Mouse (Mus musculus): Measurements from ENCODE around the gene Cradd. TPM values are rescaled to one million over a fixed set of nuclear protein-coding genes. Genes with fewer than 3 reads are reported as not detected.

Cradd gene
- total RNA-seq, 1 experiment from 2014 or later = 19.1 TPM

GRCm38 (mm10) chr10:95153224-95153623, 170.7 kb downstream of the Cradd start:
- DNase-seq = no peak

DNA sequence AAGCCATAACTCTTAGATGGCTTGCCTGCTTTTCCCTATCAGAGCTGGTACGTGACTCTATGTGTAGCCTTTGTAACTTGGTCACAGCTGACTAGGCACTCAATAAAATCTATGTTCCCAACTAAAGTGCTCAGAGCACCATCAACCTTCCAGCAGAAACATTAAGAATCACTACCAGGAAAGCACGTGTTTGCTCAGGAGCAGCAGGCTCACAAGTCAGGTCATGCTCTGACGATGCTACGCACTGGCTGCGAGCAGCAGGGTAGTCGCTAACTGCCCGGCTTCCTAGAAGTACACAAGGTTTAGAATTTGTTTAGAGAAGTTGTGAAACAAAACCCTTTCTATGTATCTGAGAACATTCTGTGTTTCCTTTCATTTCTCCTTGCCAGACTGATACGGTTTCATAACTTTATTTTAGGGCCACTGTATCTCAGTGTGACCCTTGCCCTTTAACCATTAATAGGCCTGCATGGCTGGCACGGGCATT, 171.4 kb downstream of the Cradd start:
- DNase-seq = no peak

GRCm38 (mm10) chr10:95151012-95151768, 172.7 kb downstream of the Cradd start:
- DNase-seq = no peak

DNA sequence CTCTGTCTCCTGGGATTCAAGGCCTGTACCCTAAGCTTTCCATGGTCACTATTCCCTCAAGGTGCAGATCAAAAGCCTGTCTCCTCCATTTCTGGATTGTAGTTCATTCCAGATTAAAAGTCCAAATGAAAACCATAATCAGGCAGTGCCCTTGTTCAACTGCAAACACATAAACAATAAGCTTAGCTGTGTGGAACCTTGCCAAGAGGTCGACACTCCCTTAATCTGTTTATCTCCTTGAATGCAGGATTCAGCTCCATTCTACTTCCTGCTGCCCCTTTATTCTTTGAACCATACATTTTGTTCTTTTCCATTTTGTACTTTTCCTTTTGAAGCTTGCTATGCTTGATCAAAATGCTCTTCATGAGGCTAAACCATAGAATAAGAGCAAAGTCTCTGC, 174.3 kb downstream of the Cradd start:
- no peak for DNase-seq

DNA sequence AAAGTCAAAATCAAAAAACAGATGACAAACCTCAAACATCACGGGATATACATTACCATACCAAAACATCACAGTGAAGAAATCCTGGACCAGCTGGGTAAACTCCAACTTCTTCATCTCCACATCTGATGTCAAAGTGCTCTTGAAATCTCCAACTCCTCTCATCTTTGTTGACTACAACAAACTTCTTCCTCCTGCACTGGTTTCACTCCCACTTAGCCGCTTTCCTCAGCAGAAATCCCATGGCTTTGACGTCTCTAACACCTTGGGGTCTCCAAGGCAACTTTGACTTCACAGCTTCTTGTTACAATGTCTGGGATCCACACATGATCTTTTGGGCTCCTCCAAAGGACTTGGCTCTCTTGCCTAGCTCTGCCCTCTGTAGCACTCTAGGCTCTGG, 175.3 kb downstream of the Cradd start:
- no peak for DNase-seq

GRCm38 (mm10) chr10:95147136-95147901, 176.6 kb downstream of the Cradd start:
- no peak for DNase-seq

DNA sequence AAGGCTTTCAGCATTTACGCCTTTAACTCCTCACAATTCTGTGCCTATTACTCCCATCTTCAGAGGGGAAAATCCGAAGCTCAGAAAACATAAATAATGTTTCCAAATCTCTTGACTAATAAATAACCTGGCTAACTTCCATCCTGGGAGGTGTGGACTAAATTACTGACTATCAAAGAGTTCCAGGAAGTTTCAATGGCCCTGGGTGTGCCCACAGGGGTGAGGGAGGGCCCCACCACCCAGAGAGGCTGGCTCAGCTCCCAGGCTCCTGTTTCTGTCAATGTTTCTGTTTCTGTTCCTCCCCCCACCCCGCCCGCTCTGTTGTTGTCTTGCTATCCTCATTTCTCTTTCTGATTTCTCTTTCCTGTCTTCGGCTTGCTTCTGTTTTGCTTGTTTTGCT, 177.4 kb downstream of the Cradd start:
- peak; percentile 19 for DNase-seq

DNA sequence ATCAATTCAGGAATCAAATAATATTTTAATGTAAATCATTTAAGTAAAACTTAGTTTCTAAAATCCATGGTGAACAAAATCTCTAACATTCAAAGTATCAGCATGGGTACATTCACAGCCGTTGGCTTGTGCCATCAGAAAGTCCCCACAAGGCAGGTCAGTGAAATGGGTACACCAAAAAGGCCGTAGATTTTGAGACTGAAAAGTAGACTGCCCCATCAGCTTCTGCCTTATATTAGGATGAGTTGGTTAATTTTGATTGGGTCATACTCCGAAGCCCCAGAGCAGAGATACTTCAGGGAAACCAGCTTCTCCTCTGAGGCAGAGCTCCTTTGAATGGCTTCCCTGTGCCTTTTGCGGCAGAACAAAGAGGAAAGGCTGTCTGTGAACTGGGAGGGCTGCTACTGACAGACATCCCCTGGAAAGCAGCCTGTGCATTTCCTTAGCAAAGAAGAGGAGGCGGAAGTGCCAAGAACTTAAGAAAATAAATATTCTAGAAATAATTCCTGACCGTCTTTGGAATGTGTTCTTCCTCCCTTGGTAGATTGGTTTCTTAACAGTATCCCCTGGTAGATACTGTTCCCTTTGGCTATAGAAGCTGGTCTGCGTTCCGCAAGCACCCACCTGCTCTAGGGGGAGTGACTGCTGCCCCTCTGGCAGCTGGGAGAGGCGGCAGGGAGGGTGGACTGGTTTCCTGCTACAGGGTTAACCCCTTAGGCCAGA, 178.6 kb downstream of the Cradd start:
- no peak for DNase-seq

GRCm38 (mm10) chr10:95144414-95145130, 179.4 kb downstream of the Cradd start:
- no peak for DNase-seq

DNA sequence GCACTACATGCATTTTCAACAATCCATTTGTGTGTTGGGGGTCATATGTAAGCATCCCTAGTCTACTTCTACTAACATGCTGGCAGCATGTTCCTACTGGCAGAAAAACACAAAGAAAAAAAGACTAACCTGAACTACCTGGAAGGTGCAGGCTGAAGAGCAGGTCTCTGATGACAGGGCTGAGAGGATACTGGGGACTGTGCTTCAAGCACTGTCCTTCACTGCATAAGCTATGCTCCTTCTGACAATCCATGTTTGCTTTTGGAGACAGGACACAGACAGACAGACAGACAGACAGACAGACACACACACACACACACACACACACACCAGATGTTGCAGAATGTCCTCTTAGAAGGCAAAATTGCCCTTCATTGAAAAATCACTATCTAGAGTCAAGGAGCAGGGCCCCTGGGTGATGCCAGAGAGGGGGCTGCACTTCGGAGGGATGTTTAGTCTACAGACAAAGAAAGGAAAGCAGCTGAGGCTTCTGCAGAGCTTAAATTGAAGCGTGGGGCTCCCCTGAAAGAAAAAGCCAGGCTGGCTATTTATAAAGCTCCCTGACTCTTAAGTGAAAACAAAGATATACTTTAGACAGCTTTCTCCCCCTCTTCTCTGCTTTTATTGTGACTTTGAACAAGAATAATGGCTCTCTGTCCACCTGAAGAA, 180.4 kb downstream of the Cradd start:
- DNase-seq = no peak

DNA sequence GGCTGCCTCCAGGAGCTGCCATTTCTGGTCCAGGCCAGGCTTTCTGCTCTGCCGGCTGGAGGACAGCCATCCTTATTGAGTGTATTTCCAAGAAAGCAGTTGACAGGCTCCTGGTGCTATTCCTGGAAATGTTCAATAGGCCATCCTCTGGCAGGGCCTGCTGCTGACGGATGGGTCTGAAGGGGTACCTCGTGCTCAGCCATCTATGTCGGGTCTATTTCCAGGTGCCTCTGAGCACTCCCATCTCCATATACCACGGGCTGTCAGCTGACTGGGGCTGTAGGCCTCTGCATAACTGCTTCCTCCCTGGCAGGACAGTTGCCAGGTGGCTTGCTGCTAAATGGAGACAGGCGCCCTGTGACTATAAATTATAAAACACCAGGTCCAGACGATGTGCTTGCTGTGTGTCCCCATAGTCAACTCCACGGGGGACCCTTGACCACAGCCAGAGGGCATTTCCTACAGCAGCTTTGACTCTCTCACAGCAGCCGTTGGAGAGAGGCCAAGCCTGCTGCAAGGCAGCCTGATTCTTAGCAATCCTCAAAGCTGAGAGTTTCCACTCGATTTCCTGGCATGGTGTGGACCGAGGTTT, 181.0 kb downstream of the Cradd start:
- peak; percentile 64 for DNase-seq

DNA sequence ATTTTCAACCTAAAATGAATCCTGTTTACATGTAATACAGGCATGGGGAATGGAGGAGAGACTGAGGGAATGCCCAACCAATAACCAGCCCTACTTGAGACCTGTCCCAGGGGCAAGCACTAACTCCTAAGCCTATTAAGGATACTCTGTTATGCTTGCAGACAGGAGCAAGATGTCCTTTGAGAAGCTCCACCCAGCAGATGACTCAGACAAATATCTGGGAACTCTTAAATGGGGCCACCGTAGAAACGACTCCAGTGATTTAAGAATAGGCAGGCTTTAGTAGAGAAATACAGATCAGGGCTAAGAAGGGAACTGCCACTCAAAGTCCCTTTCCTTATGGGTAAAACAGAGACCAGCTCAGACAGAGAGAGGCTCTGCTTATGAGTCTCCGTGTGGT, 182.9 kb downstream of the Cradd start:
- no peak for DNase-seq

- DNase-seq = no peak
Measured at GRCm38 (mm10) chr10:95140191-95140590, 183.7 kb downstream of the Cradd start.

DNA sequence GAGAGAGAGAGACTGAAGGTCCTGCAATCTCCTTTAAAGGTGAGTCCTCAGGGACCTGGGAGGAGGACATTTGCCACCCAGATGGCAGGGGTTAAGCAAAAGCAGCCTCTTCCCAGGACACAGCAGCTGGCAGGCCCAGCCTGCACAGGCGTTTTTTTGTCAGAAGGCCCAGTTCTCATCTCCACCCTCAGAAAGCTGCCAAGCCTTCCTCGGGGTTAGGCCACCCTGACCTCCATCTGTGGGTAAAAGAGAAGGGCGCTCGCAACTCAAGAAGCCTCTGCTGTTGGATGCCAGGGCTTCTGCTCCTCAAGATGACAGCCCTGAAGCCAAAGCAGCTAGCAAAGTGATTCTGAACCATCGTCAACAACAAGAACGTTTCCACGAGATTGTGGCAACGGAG, 184.3 kb downstream of the Cradd start:
- no peak for DNase-seq

- no peak for DNase-seq
Measured at GRCm38 (mm10) chr10:95133057-95133456, 190.9 kb downstream of the Cradd start.

Other genes with a start within 250 kb of the Cradd start
- 19.6 and 19.8 TPM in 2 replicates for gene Socs2, start 93.0 kb upstream of the Cradd start, total RNA-seq (2021)
- 105 and 144 TPM in 2 replicates for gene Mrpl42, start 177.8 kb upstream of the Cradd start, total RNA-seq (2021)
- 131 and 145 TPM in 2 replicates for gene Ube2n, start 191.0 kb upstream of the Cradd start, total RNA-seq (2021)
- gene Nudt4, start 240.0 kb upstream of the Cradd start, total RNA-seq (2021) = 140 and 146 TPM in 2 replicates

All from adrenal gland, postnatal 25 days (tissue).